Mouse (Mus musculus) forebrain, embryonic 14.5 days (tissue): ENCODE measurements around the gene Grin2d. TPM values are rescaled to one million over a fixed set of nuclear protein-coding genes. Genes with fewer than 3 reads are reported as not detected.
"Not testable (repeated sequence)": the region's sequence is repeated elsewhere in the genome, so short reads cannot be mapped to it uniquely, and the experiment has no call there.

Source experiments
- ATAC-seq: fragments of 200-750 bp; cut with Nextera tagmentation; 2 replicates; pipeline ENCODE4 v1.8.0; 2017; ENCODE audit warnings: mild to moderate bottlenecking, moderate library complexity
- DNase-seq: peaks from one replicate; pipeline ENCODE4 v3.0.0-alpha.2; 2015; ENCODE audit warnings: low spot score
- H3K27ac ChIP-seq: fragments of 300-500 bp; sonication (generic); 2 replicates; pipeline ENCODE4 v1.5.1; 2014; ENCODE audit warnings: low read depth, mild to moderate bottlenecking, control low read depth, low read length, moderate library complexity
- H3K27me3 ChIP-seq: fragments of 300-500 bp; sonication (generic); replicated peaks from 2 replicates; pipeline ENCODE4 v1.6.1; 2014; ENCODE audit warnings: low read length, control low read depth, mixed read lengths; ENCODE audit not compliant: control insufficient read depth, insufficient read depth
- H3K36me3 ChIP-seq: fragments of 300-500 bp; sonication (generic); 2 replicates; pipeline ENCODE4 v1.6.1; 2014; ENCODE audit warnings: low read length, control low read depth; ENCODE audit not compliant: control insufficient read depth, insufficient read depth
- H3K4me1 ChIP-seq: fragments of 300-500 bp; sonication (generic); 2 replicates; pipeline ENCODE4 v1.6.1; 2014; ENCODE audit warnings: antibody characterized with exemption, low read length, control low read depth; ENCODE audit not compliant: control insufficient read depth, insufficient read depth
- H3K4me2 ChIP-seq: fragments of 300-500 bp; sonication (generic); 2 replicates; pipeline ENCODE4 v1.6.1; 2014; ENCODE audit warnings: mild to moderate bottlenecking, control low read depth, low read length
- H3K4me3 ChIP-seq: fragments of 300-500 bp; sonication (generic); 2 replicates; pipeline ENCODE4 v1.5.1; 2014; ENCODE audit warnings: low read depth, low read length, control low read depth
- H3K9ac ChIP-seq: fragments of 300-500 bp; sonication (generic); 2 replicates; pipeline ENCODE4 v1.6.1; 2014; ENCODE audit warnings: mild to moderate bottlenecking, low read length, control low read depth, moderate library complexity
- H3K9me3 ChIP-seq: fragments of 300-500 bp; sonication (generic); replicated peaks from 2 replicates; pipeline ENCODE4 v1.6.1; 2016; ENCODE audit warnings: low read length, control low read depth, mixed read lengths; ENCODE audit not compliant: control insufficient read depth
- WGBS: fragments of 180-500 bp; shearing (Covaris S2); extraction: QIAGEN DNeasy Blood & Tissue Kit; methylation state at CpG from one replicate; pipeline ENCODE4 v1.1.7; 2014; 5-methylcytosine and 5-hydroxymethylcytosine counted together
- polyA plus RNA-seq: library from polyadenylated mRNA; unstranded; fragments of >200 nt; fragmentation: Nextera tagmentation; extraction: Ambion mirVana; gene quantifications from 2 replicates; pipeline ENCODE4 v1.2.1, GENCODE M21; 2014

Gene Grin2d
- polyA plus RNA-seq, result 0.52 and 0.77 TPM in 2 replicates

DNA sequence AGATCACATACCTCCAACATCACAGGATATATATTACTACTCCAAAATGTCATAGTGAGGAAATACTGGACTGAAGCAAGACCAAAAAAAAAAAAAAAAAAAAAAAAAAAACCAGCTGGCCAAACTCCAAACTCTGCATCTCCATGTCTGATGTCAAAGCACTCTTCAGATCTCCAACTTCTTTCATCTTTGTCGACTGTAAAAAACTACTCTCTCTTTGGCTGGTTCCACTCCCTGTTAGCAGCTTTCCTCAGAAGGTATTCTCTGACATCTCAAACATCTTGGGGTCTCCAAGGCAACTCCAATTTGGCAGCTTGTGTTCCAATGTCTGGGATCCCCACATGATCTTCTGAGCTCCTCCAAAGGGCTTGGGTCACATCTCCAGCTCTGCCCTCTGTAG, at the start of gene Grin2d:
Gene Grin2d, minus strand, starts transcription at position 101 of the 400 bp plus-strand sequence.
- ATAC-seq, H3K27ac ChIP-seq, H3K27me3 ChIP-seq, H3K9me3 ChIP-seq, H3K4me2 ChIP-seq, DNase-seq, H3K9ac ChIP-seq, H3K4me3 ChIP-seq: not testable (repeated sequence)
- Histone ChIP-seq H3K4me1 (peaks cover 11% of the 10 kb centered on the region), H3K36me3 (peaks cover 77% of the 10 kb centered on the region)
- 95% methylated on average over 1 of the region's 1 CpGs for whole genome bisulfite sequencing

DNA sequence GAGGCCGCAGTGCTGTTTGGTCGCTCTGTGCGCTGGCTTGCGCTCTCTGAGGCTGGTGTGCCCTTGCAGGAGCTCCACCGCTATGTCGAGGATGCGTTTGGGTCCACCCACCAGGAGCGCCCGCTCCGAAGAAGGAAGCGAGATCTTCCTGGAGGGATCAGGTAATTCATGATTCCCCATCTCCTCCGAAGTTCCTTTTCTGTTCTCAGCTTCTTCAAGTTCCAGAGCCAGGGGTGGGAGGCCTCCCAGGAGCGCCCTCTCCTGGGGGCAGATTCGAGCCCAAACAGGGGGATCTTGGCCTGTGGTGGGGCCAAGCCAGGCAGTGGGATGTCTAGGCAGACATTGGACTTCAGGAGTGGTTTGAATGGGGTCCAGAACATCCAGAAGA, 46.2 kb upstream of the Grin2d start:
- H3K4me2 ChIP-seq, result peak overlapping the region; percentile 52
- no peak for DNase-seq
- no peaks in the 10 kb centered on the region for H3K36me3 ChIP-seq
- H3K9ac ChIP-seq, result no peak overlapping the region
- H3K27ac ChIP-seq, result 0 out of 2 replicates have a peak overlapping the region, but pooled peaks have one; percentile 0
- no peaks in the 10 kb centered on the region for H3K27me3 ChIP-seq
- WGBS, result 14% methylated on average over 14 of the region's 14 CpGs
- H3K4me1 ChIP-seq, result peaks cover 6% of the 10 kb centered on the region
- no peaks in the 10 kb centered on the region for H3K9me3 ChIP-seq
- H3K4me3 ChIP-seq, result no peak overlapping the region
- no peak for ATAC-seq

DNA sequence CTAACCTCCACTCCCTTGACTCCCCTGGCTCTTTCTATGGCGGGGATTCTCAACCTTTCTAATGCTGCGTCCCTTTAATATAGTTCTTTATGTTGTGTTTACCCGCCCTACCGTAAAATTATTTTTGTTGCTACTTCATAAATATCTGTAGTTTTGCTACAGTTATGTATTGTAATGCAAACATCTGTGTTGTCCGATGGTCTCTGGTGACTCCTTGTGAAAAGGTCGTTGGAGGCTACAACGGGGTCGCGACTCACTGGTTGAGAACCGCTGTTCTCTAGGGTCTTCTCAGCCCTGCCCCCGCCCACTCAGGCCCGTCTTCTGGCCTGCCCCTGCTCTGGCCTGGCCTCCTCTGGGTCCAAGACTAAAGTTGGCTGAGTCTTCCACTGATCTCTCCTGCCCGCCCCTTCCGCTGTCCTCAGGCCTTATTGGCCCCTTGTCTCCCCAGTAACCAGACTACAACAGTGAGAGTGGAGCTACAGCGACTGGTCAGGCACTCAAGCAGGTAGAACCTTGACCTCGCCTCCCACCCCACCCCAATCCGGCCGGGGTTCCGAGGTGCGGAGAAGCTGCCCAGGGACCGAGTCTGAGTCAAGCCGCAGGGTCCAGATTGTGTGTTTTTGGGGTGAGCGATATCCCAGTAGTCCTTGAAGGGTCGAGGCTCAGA, 45.7 kb upstream of the Grin2d start, which contains the start of gene Ccdc114:
Gene Ccdc114, plus strand, starts transcription at position 311 of the 667 bp plus-strand sequence.
- 7% methylated on average over 24 of the region's 24 CpGs for WGBS
- Histone ChIP-seq H3K9ac (peak within 1 kb of the TSS; percentile 53), H3K4me2 (peak within 1 kb of the TSS; percentile 52), H3K27me3 (no peaks in the 10 kb centered on the region), H3K4me3 (peak within 1 kb of the TSS; percentile 37), H3K9me3 (no peaks in the 10 kb centered on the region), H3K4me1 (peaks cover 6% of the 10 kb centered on the region), H3K36me3 (no peaks in the 10 kb centered on the region), H3K27ac (peak within 1 kb of the TSS; percentile 63; the same call in 1 of the 2 replicates)
- ATAC-seq, result peak; percentile 33; the same call in 1 of the 2 replicates
- peak; percentile 25 for DNase-seq

DNA sequence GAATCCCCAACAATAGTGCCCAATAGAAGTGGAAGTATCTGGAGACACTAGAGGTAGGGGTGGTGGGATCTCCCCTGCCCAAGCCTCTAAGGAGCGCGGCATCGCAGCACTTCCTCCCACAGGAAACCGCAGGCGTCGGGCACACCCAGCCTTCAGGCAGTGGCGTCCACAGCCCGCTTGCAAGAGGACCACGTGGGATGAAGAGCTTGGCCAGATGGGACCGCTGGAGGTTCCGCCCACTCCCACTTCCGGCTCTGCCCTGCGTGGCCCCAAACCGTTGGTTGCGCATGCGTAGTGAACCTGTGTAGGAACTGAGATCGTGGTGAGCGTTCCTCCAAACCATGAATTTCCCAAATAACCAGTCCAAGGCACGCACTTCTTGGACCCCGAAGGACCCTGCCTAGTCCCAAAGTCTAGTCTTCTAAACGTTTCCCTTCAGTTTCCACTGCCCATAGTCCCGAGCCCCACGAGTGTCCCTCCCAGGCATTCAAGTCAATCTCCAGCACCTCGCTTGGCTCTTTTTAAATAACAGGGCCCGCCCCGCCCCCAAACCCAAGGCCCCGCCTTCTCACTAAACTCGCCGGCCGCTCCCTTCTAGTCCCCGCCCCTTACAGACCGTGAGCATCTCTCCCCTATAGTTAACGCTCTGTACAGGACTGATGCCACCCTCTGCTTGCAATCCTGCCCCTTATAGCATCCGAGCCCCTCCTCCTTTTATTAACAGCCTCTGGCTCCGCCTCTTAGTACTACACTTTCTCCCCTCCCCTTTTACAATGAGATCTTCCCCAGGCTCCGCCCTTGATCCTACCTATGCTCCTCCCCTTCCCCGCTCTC, 45.0 kb upstream of the Grin2d start:
- Histone ChIP-seq H3K4me2 (peak overlapping the region; percentile 52), H3K27me3 (no peaks in the 10 kb centered on the region), H3K4me1 (peaks cover 6% of the 10 kb centered on the region), H3K9me3 (no peaks in the 10 kb centered on the region), H3K36me3 (no peaks in the 10 kb centered on the region), H3K9ac (peak overlapping the region; percentile 53), H3K4me3 (peak overlapping the region; percentile 37), H3K27ac (peak overlapping the region; percentile 63; the same call in 1 of the 2 replicates)
- DNase-seq, result peak; percentile 97
- peak; percentile 91 for ATAC-seq
- WGBS, result under 1% methylated on average over 37 of the region's 37 CpGs

DNA sequence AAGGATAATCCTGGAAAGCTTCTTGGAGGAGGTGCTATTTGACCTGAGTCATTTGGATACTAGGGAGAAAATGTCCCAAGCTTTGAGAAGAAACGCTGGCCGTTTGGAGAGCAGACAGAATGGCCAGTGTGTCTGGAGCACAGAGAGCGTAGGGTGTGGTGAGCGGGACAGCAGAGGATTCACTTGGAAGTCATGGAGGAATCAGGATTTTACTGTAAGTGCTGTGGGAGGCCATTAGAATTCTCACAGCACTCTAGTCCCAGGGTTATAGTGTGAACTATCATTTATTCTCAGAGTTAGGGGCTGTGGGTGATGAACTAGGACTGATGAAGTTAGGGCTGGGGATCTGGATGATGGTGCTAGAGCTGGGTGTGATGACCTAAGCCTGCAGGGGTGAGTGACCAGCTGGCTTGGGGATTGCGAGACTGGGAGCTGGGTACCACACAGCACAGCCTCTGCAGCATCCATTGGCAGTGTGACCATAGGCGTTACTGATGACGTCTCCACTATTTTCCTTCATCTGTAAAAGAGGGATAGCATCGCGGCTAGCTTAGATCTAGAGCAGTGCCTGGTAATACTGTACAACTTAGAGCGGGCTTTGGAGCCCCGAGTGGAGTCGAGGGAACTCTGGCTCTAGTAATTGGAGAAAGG, 43.9 kb upstream of the Grin2d start:
- H3K36me3 ChIP-seq, result no peaks in the 10 kb centered on the region
- DNase-seq (no peak), ATAC-seq (no peak)
- H3K4me2 ChIP-seq, result peak overlapping the region; percentile 52; the same call in 1 of the 2 replicates
- no peaks in the 10 kb centered on the region for H3K9me3 ChIP-seq
- WGBS, result 91% methylated on average over 12 of the region's 12 CpGs
- H3K27me3 ChIP-seq, result no peaks in the 10 kb centered on the region
- no peak overlapping the region for H3K27ac ChIP-seq
- peaks cover 11% of the 10 kb centered on the region for H3K4me1 ChIP-seq
- no peak overlapping the region for H3K9ac ChIP-seq
- H3K4me3 ChIP-seq, result no peak overlapping the region

DNA sequence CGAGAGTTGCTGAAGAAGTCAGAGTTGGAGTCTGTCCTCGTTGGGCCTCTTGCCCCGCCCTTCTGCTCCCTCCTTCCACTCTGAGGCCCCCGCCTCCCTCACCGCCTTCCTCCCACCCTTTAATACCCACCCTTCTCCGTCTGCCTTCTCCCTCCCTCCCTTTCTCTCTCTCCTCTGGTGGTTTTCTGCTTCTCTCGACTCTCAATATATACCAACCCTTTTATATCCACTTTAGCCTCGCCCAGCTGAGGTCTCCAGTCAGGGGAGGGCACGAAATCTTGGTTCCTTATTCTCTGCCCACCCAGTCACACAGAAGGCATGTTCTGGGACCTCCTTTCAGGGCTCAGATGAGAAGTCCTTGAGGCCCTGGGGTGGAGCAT, 43.1 kb upstream of the Grin2d start, which contains the start of gene Emp3:
Gene Emp3, minus strand, starts transcription at position 163 of the 380 bp plus-strand sequence.
- H3K4me1 ChIP-seq, result peaks cover 18% of the 10 kb centered on the region
- no peak within 1 kb of the TSS for H3K4me2 ChIP-seq
- no peaks in the 10 kb centered on the region for H3K27me3 ChIP-seq
- H3K9me3 ChIP-seq, result no peaks in the 10 kb centered on the region
- H3K36me3 ChIP-seq, result no peaks in the 10 kb centered on the region
- no peak within 1 kb of the TSS for H3K27ac ChIP-seq
- no peak for ATAC-seq
- no peak within 1 kb of the TSS for H3K4me3 ChIP-seq
- no peak for DNase-seq
- no peak within 1 kb of the TSS for H3K9ac ChIP-seq
- WGBS, result 49% methylated on average over 9 of the region's 9 CpGs

DNA sequence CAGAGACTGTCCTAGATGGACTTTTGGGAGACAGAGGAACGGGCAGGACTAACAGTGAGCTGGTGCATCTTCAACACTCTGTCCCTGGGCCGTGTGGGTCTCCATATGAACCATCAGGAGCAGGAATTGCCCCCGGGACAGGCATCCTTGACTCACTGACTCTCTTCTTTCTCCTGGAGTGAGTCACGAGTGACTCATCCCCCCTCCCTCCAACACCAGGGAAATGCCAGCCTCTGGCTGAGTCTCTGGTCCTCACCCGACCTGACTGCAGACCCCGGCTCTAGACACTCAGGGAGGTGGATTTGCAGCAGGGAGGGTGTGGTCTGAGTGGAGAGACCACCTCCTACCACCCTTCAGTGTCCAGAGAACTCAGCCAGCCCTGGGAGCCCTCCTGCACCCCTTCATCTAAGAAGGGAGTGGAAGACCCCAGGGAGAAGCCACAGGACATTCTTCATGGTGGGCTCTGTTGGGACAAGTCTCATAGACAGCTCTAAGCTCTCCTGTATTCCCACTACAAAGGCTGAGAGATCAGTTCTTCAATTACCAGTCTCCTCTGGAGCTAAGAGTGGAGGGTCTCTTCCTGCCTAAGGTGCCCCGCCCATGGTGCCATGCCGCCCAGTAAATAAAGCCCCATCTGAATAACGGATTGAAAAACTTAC, 42.5 kb upstream of the Grin2d start:
- ATAC-seq, result no peak

DNA sequence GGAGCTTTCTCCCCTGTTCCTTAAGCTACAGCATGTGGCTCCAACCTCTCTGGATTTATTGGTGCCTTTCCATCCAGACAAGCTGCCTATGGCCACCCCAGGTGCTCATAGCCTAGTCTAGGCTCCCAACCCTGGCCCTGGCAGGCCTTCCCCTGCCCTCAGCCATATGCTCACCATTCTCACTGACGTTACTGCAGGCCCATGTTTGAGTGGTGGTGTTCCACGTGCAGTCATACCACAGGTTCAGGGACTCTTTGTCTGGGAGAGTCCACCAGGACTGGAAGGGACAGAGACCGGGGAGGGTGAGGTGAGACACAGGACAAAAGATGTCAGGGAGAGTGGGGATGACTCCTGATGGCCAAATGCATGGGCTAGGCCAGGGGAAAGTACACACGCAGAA, 41.6 kb upstream of the Grin2d start:
- H3K27me3 ChIP-seq, result no peaks in the 10 kb centered on the region
- H3K4me2 ChIP-seq, result no peak overlapping the region
- H3K4me1 ChIP-seq, result peaks cover 24% of the 10 kb centered on the region
- H3K9ac ChIP-seq, result no peak overlapping the region
- ATAC-seq (no peak), DNase-seq (no peak)
- H3K9me3 ChIP-seq, result no peaks in the 10 kb centered on the region
- 79% methylated on average over 4 of the region's 4 CpGs for WGBS
- H3K4me3 ChIP-seq, result no peak overlapping the region
- no peak overlapping the region; the same call in 1 of the 2 replicates for H3K27ac ChIP-seq
- H3K36me3 ChIP-seq, result no peaks in the 10 kb centered on the region

More for the DNA sequence above, 42.5 kb upstream of the Grin2d start:
- DNase-seq, result no peak
- Histone ChIP-seq H3K9ac (no peak overlapping the region), H3K9me3 (no peaks in the 10 kb centered on the region), H3K4me3 (no peak overlapping the region), H3K4me2 (no peak overlapping the region), H3K27me3 (no peaks in the 10 kb centered on the region), H3K27ac (no peak overlapping the region), H3K4me1 (peaks cover 23% of the 10 kb centered on the region), H3K36me3 (no peaks in the 10 kb centered on the region)
- WGBS, result 55% methylated on average over 9 of the region's 9 CpGs
